Mouse (Mus musculus): Measurements from ENCODE around the gene Smim13. TPM values are rescaled to one million over a fixed set of nuclear protein-coding genes. Genes with fewer than 3 reads are reported as not detected.
"Not testable (repeated sequence)": the region's sequence is repeated elsewhere in the genome, so short reads cannot be mapped to it uniquely, and the experiment has no call there.

Smim13 gene
- polyA plus RNA-seq, 1 experiment from 2014 or later: 11.8 TPM

DNA sequence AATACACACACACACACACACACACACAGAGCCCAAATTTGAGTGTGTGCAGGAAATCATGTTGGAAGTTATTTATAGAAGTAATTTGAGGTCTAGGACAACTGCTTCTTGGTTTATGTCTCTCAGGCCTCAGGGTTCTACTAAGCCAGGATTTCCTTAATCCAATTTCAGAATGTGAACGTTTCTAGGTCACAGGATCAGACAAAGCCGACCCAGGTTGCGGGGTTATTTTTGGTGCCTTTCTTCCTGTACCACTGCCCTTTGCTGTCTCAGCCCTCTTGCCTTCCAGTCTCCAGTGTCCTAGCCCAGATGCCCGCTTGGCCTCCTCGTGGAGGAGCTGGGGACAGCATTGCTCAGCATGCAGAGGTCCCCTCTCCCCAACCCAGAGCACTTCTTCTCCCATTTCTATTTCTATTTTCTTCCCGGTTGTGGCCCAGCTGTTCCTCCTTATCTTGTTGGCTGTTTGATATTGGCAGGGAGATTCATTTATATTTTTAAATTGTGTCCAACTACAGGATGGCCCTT is 5.3 kb upstream of the Smim13 start:
- H3K4me1 ChIP-seq (replicated peaks): no peaks in the 10 kb centered on the region
- H3K4me3 ChIP-seq (replicated peaks): no peak overlapping the region
- 58% methylated on average over 6 of the region's 6 CpGs for WGBS
- no peak overlapping the region for H3K9ac ChIP-seq
- no peak overlapping the region for H3K4me2 ChIP-seq (replicated peaks)
- ATAC-seq: no peak
- no peaks in the 10 kb centered on the region for H3K9me3 ChIP-seq
- H3K36me3 ChIP-seq: no peaks in the 10 kb centered on the region
- no peak overlapping the region for H3K27ac ChIP-seq
- H3K27me3 ChIP-seq (replicated peaks): no peaks in the 10 kb centered on the region

DNA sequence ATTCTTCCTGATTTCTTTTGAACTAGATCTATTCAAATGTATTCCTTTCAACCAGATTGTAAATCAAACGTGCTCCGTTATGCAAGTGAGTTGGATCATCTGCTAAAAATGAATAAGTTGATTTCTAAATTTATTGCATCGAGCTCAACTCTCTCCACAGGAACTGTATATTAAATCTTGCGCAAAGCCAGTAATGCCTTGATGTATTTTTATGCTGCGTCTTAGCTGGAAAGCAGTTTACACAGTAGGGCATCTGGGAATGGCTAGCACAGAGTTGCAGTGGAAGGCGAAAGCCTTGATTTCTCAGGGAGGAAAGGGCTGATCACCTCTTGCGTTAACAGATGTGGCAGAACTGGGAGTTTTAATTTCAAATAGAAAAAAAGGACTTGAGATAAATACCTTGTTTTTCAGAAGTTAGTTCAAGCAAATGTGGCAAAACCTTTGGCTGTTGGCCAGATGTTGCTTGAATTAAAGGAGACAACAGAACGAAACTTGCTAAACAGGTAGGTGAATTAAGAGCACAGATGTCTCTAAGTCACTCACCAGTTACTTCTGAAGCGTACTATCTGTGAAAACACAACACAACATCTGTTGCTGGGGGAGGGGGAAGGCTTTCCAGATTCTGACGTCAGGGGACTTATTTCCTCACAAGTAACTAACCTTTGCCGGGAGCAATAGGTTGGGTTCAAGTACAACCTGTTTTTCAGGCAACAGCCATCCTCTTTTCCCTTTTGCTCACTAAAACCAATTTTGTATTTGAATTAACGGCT is 708 bp upstream of the Smim13 start:
- Histone ChIP-seq H3K36me3 (no peaks in the 10 kb centered on the region), H3K4me2 (replicated peaks) (peak overlapping the region; percentile 77), H3K9me3 (no peaks in the 10 kb centered on the region), H3K27ac (0 out of 2 replicates have a peak overlapping the region, but pooled peaks have one; percentile 48), H3K9ac (peak overlapping the region; percentile 55), H3K4me1 (replicated peaks) (peaks cover 7% of the 10 kb centered on the region; the same call in 1 of the 2 replicates), H3K27me3 (replicated peaks) (no peaks in the 10 kb centered on the region), H3K4me3 (replicated peaks) (peak overlapping the region; percentile 80)
- WGBS: 43% methylated on average over 12 of the region's 12 CpGs
- ATAC-seq: peak; percentile 39

DNA sequence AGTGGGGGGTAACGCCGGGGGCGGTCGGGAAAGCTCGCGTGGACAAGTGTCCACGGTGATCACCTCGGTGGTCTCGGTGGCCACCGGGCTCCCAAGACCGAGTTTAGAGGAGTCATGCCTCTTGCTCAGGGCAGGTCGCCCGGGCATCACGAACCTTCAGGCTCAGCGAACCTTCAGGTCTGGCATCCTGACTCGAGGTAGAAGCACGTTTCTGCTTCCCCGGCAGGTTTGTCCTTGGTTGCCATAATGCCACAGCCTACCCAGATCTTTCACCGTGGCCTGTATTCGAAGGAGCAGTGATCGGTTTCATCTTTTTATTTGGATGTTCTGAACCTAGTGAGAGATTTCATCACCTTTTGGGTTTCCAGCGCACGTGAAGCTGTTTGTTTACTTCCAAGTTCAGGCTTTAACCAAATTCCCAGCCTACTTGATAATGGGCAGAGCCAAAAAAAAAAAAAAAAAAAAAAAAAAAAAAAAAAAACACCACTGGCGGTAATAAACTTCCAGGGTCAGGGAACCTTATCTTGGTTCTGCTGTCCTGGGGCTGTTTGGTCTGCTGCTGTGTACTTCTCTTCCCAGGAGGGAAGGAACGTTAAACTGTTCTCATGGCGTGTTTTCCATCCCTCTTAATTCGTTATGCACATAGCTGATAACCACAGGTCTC is 806 bp downstream of the Smim13 start:
- Histone ChIP-seq H3K4me1 (replicated peaks) (peaks cover 7% of the 10 kb centered on the region; the same call in 1 of the 2 replicates), H3K27me3 (replicated peaks) (no peaks in the 10 kb centered on the region), H3K9me3 (no peaks in the 10 kb centered on the region), H3K9ac (peak overlapping the region; percentile 81), H3K36me3 (no peaks in the 10 kb centered on the region), H3K4me3 (replicated peaks) (peak overlapping the region; percentile 80), H3K27ac (peak overlapping the region; percentile 91), H3K4me2 (replicated peaks) (peak overlapping the region; percentile 77)
- ATAC-seq: no peak; the same call in 1 of the 2 replicates
- WGBS: 1% methylated on average over 27 of the region's 27 CpGs

DNA sequence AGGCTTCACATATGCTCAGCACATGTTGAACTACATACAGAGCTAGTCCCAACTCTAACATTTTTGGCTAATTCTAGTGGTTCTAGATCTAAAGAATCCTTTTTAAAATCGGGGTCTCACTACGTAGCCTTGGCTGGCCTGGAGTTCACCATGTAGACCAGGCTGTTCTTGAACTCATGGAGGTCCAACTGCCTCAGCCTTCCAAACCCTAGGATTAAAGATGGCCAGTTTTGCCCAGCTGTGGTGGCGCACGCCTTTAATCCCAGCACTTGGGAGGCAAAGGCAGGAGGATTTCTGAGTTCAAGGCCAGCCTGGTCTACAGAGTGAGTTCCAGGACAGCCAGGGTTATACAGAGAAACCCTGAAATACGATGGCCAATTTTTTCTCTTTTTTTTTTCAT is 1.6 kb downstream of the Smim13 start:
- not testable (repeated sequence) for H3K4me1 ChIP-seq (replicated peaks); H3K9ac ChIP-seq; H3K4me3 ChIP-seq (replicated peaks); ATAC-seq; H3K9me3 ChIP-seq; H3K27me3 ChIP-seq (replicated peaks); H3K36me3 ChIP-seq
- Histone ChIP-seq H3K27ac (0 out of 2 replicates have a peak overlapping the region, but pooled peaks have one; percentile 13), H3K4me2 (replicated peaks) (peak overlapping the region; percentile 77; the same call in 1 of the 2 replicates)
- WGBS: 83% methylated on average over 5 of the region's 5 CpGs

DNA sequence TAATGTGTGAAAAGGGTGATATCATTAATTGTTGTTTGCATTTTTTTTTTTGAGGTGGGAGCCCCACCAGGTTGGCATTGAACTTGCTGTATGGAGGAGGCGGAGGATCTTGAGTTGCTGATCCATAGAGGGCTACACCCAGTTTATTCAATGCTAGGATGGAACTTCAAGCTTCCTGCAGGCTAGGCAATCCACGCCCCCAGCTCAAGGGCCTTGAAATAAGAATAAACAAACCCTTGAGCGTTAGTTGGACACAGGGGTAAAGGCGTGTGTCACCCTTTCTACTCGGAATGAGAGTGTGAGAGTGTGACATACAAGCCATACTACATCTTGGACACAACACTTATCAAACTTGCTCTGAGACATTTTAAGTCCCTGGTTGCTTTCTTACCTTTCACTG is 2.0 kb downstream of the Smim13 start:
- peak overlapping the region; percentile 24; the same call in 1 of the 2 replicates for H3K4me2 ChIP-seq (replicated peaks)
- ATAC-seq: no peak

DNA sequence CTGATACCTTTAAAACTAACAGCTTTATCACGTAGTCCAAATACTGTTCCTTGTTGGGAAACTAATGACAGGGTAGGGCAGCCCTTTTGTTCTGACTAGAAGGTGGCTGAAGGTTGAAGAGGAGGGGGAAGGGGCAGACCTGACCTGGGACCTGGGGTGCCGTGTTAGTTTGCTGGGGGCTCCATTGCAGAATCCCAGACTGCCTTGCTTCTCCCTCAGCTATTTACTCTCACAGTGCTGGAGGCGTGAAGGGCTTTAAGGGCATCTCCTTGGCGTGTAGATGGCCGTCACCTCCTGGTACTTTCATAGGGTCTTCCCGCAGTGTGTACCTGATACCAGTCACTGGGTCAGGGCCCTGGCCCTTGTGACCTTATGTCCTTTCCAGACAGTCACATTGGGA is 2.5 kb downstream of the Smim13 start:
- no peaks in the 10 kb centered on the region for H3K9me3 ChIP-seq
- no peak for ATAC-seq
- 65% methylated on average over 6 of the region's 6 CpGs for WGBS
- H3K4me1 ChIP-seq (replicated peaks): peaks cover 7% of the 10 kb centered on the region; the same call in 1 of the 2 replicates
- no peak overlapping the region for H3K4me3 ChIP-seq (replicated peaks)
- peak overlapping the region; percentile 24; the same call in 1 of the 2 replicates for H3K4me2 ChIP-seq (replicated peaks)
- H3K27ac ChIP-seq: peak overlapping the region; percentile 52; the same call in 1 of the 2 replicates
- no peak overlapping the region for H3K9ac ChIP-seq
- no peaks in the 10 kb centered on the region for H3K27me3 ChIP-seq (replicated peaks)
- H3K36me3 ChIP-seq: no peaks in the 10 kb centered on the region

More for the DNA sequence above, 2.0 kb downstream of the Smim13 start:
- no peaks in the 10 kb centered on the region for H3K27me3 ChIP-seq (replicated peaks)
- no peaks in the 10 kb centered on the region for H3K36me3 ChIP-seq
- H3K9ac ChIP-seq: no peak overlapping the region
- peaks cover 7% of the 10 kb centered on the region; the same call in 1 of the 2 replicates for H3K4me1 ChIP-seq (replicated peaks)
- WGBS: 27% methylated on average over 5 of the region's 5 CpGs
- H3K4me3 ChIP-seq (replicated peaks): no peak overlapping the region
- H3K27ac ChIP-seq: peak overlapping the region; percentile 52
- H3K9me3 ChIP-seq: no peaks in the 10 kb centered on the region

DNA sequence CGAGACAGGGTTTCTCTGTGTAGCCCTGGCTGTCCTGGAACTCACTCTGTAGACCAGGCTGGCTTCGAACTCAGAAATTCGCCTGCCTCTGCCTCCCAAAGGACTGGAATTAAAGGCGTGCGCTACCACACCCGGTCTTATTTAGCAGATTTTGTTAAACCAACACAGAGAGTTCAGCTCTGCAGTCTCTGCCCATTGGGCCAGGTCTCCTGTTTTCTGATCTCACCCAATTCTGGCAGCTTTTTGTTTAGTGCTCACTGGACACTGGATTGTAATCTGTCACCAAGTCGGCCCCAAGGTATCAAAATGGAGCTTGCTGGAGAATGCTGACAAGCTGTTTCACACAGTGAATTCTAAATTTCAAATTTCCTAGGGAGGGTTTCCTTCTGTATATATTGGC is 3.1 kb downstream of the Smim13 start:
- no peaks in the 10 kb centered on the region for H3K27me3 ChIP-seq (replicated peaks)
- 90% methylated on average over 7 of the region's 7 CpGs for WGBS
- no peak overlapping the region for H3K4me3 ChIP-seq (replicated peaks)
- H3K27ac ChIP-seq: no peak overlapping the region
- no peaks in the 10 kb centered on the region for H3K36me3 ChIP-seq
- H3K9ac ChIP-seq: no peak overlapping the region
- ATAC-seq: no peak
- H3K4me1 ChIP-seq (replicated peaks): peaks cover 7% of the 10 kb centered on the region; the same call in 1 of the 2 replicates
- H3K9me3 ChIP-seq: no peaks in the 10 kb centered on the region
- no peak overlapping the region for H3K4me2 ChIP-seq (replicated peaks)

DNA sequence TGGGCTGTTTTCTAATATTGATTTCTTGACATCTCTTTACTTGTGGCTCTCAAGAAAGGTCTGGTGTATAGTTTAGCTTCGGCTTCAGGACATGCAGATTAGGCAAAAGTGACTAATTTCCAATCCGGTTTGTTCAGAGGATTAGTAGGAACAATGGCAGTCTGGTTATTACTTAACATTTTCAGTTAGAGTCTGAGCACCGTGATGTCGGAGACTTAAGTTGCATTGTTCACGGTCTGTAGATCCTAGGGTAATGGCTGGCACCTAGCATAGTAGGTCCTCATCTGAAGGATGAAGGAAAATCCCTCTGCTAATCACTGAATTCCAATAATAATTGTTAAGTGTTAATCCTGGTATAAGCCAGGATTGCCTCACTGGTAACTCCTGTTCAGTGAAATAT is 6.5 kb downstream of the Smim13 start:
- no peak for ATAC-seq
- no peaks in the 10 kb centered on the region for H3K36me3 ChIP-seq
- no peak overlapping the region for H3K27ac ChIP-seq
- H3K9me3 ChIP-seq: no peaks in the 10 kb centered on the region
- 91% methylated on average over 5 of the region's 5 CpGs for WGBS
- H3K4me2 ChIP-seq (replicated peaks): no peak overlapping the region
- H3K4me3 ChIP-seq (replicated peaks): no peak overlapping the region
- H3K27me3 ChIP-seq (replicated peaks): no peaks in the 10 kb centered on the region
- no peak overlapping the region for H3K9ac ChIP-seq
- H3K4me1 ChIP-seq (replicated peaks): peaks cover 6% of the 10 kb centered on the region; the same call in 1 of the 2 replicates

DNA sequence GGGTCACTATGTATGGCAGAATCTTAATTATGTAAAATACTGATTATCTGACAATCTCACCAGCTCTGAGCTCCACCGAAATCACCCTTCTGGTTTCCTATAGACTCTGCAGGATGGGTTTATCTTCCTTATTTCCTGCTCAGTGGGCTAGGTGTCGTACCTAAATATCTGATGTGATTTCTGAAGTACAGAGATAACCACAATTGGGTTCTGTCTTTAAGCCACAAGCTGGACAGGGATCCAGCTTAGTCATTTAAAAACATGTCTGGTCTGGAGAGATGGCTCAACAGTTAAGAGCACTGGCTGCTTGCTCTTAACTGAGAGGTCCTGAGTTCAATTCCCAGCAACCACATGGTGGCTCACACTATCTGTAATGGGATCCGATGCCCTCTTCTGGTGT is 7.3 kb downstream of the Smim13 start:
- H3K27me3 ChIP-seq (replicated peaks): no peaks in the 10 kb centered on the region
- no peak overlapping the region for H3K9ac ChIP-seq
- H3K36me3 ChIP-seq: no peaks in the 10 kb centered on the region
- H3K4me1 ChIP-seq (replicated peaks): peaks cover under 1% of the 10 kb centered on the region; the same call in 1 of the 2 replicates
- ATAC-seq: no peak
- no peaks in the 10 kb centered on the region for H3K9me3 ChIP-seq
- WGBS: 86% methylated on average over 3 of the region's 3 CpGs
- H3K4me3 ChIP-seq (replicated peaks): no peak overlapping the region
- H3K27ac ChIP-seq: no peak overlapping the region
- no peak overlapping the region for H3K4me2 ChIP-seq (replicated peaks)

DNA sequence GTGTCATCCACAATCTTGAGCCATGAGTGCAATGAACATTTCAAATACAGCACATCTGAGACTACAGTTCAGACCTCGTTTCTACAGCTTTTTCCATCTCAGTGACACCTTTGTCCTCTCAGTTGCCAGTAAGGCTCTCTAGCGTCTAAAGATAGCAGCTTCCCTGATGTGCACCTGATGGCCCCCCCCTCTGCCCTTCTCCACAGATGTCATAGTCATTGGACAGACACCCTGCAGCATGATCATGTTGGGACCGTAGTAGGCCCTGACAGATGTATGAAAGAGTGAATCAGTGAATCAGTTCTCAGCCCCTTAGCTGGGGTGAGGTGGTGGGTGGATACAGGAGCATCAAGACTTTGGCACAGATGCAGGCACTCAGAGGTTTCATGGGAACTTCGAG is 8.2 kb downstream of the Smim13 start:
- Histone ChIP-seq H3K4me1 (replicated peaks) (no peaks in the 10 kb centered on the region), H3K27me3 (replicated peaks) (no peaks in the 10 kb centered on the region), H3K9ac (no peak overlapping the region), H3K9me3 (no peaks in the 10 kb centered on the region), H3K4me3 (replicated peaks) (no peak overlapping the region), H3K36me3 (no peaks in the 10 kb centered on the region), H3K4me2 (replicated peaks) (no peak overlapping the region), H3K27ac (no peak overlapping the region)
- 83% methylated on average over 4 of the region's 4 CpGs for WGBS
- ATAC-seq: no peak

DNA sequence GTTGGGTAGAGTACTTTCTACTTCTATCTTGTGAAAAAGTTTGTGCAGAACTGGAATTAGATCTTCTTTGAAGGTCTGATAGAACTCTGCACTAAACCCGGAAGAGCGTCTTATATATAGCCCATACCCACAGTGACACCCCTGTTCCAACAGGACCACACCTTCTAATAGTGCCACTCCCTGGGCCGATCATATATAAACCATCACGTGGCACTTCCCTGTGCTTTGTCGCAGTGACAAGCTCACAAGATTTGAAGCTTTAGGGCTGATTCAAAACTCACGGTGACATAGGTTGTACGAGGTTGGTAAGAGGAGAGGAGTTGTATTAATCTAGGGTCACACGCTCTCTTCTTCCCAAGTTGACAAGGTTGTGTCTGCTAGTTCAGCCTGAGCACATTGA is 12.0 kb downstream of the Smim13 start:
- H3K4me3 ChIP-seq (replicated peaks); H3K4me2 ChIP-seq (replicated peaks); H3K27ac ChIP-seq; H3K9me3 ChIP-seq; H3K9ac ChIP-seq; H3K36me3 ChIP-seq; H3K27me3 ChIP-seq (replicated peaks); H3K4me1 ChIP-seq (replicated peaks): not testable (repeated sequence)
- WGBS: 91% methylated on average over 8 of the region's 8 CpGs
- peak; percentile 51; the same call in 1 of the 2 replicates for ATAC-seq

DNA sequence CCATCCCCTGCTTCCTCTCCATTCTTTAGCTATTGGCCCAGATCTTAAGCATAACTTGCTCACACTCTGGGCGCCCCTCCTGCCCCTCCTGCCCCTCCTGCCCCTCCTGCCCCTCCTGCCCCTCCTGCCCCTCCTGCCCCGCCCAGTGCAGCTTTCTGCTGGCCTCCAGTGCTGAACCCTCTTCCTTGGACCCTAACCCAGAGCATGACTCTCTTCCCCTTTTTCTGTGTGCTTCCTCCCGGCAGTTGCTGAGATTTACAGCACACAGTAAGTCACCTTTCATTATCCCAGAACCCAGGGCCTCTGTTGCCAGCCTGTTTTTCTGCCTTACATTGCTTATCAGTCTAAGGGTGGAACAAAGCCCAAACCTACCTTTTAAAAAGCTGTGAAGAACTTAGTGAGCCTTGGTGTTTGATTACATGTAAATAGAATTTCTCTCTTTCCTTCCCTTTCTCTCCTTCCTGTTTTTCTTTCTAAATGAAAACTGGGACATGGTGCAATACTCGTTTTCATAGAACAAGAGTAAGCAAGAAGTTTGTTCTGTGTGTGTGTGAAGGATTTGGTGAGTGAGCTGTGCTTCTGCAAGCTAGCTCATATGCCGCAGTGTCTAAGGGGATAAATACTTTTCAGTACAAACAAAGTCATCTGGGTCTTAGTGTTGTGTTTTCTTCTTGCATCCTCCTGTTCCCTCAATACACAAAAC is 13.8 kb downstream of the Smim13 start:
- H3K4me2 ChIP-seq (replicated peaks): no peak overlapping the region
- H3K9me3 ChIP-seq: no peaks in the 10 kb centered on the region
- no peak overlapping the region for H3K9ac ChIP-seq
- 74% methylated on average over 5 of the region's 5 CpGs for whole genome bisulfite sequencing
- no peaks in the 10 kb centered on the region for H3K27me3 ChIP-seq (replicated peaks)
- H3K36me3 ChIP-seq: no peaks in the 10 kb centered on the region
- no peaks in the 10 kb centered on the region for H3K4me1 ChIP-seq (replicated peaks)
- ATAC-seq: no peak
- H3K27ac ChIP-seq: no peak overlapping the region
- H3K4me3 ChIP-seq (replicated peaks): no peak overlapping the region

Measured in intestine, embryonic 15.5 days (tissue).